Mouse (Mus musculus): ENCODE measurements around the gene Capn15. TPM values are rescaled to one million over a fixed set of nuclear protein-coding genes. Genes with fewer than 3 reads are reported as not detected.

The Capn15 gene
- total RNA-seq, 1 experiment: 18.0 TPM

- Histone ChIP-seq H3K36me3 (ENCODE audit: control insufficient read depth, insufficient read depth, low read length, poor library complexity, severe bottlenecking) (peaks cover 7% of the 10 kb centered on the region), H3K4me1 (ENCODE audit: control insufficient read depth in 2 of 2, insufficient read depth in 2 of 2, low read length in 2 of 2, poor library complexity in 1 of 2) (peaks cover 3 to 23% of the 10 kb centered on the region in 2 experiments; a peak in 2 of 4 replicates), H3K4me3 (ENCODE audit: insufficient read depth in 1 of 2, low read depth in 1 of 2, low read length in 2 of 2, poor library complexity in 1 of 2, severe bottlenecking in 1 of 2) (peak overlapping the region; percentile 88 to 92), H3K9me3 (ENCODE audit: control insufficient read depth, insufficient read depth, low read depth, low read length) (no peaks in the 10 kb centered on the region), H3K9ac (ENCODE audit: insufficient read depth, low read depth, low read length, poor library complexity, severe bottlenecking) (peak overlapping the region; percentile 98), H3K27ac (ENCODE audit: insufficient read depth, low read depth, low read length, poor library complexity, severe bottlenecking) (no peak overlapping the region; the same call in 1 of the 2 replicates)
- no peak for DNase-seq (ENCODE audit: low read depth, low spot score)
- no peak for TF ChIP-seq ZNF384 (IDR thresholded peaks at IDR 0.05; ENCODE audit: low read depth, low read length)
- TF ChIP-seq HCFC1 (IDR thresholded peaks at IDR 0.05; ENCODE audit: borderline replicate concordance, insufficient read depth, low read length): peak; percentile 82
- in situ Hi-C loops (cut with MboI; ENCODE audit: low sequenced_read_pairs in 2 of 2, unreplicated experiment in 2 of 2): no loop called here
Observed at GRCm38 (mm10) chr17:25941511-25942241, 43.9 kb downstream of the Capn15 start.

GRCm38 (mm10) chr17:25934526-25934925, 51.1 kb downstream of the Capn15 start:
- peaks cover 53% of the 10 kb centered on the region for H3K36me3 ChIP-seq (ENCODE audit: control insufficient read depth, insufficient read depth, low read length, poor library complexity, severe bottlenecking)
- DNase-seq (ENCODE audit: low read depth, low spot score): no peak
- no peak overlapping the region for H3K27ac ChIP-seq (ENCODE audit: insufficient read depth, low read depth, low read length, poor library complexity, severe bottlenecking)
- in situ Hi-C loops (cut with MboI; ENCODE audit: low sequenced_read_pairs in 2 of 2, unreplicated experiment in 2 of 2): no loop called here
- no peak overlapping the region for H3K4me3 ChIP-seq (ENCODE audit: insufficient read depth in 1 of 2, low read depth in 1 of 2, low read length in 2 of 2, poor library complexity in 1 of 2, severe bottlenecking in 1 of 2)
- H3K9me3 ChIP-seq (ENCODE audit: control insufficient read depth, insufficient read depth, low read depth, low read length): no peaks in the 10 kb centered on the region
- H3K4me1 ChIP-seq (ENCODE audit: control insufficient read depth in 2 of 2, insufficient read depth in 2 of 2, low read length in 2 of 2, poor library complexity in 1 of 2): no peaks in the 10 kb centered on the region
- H3K9ac ChIP-seq (ENCODE audit: insufficient read depth, low read depth, low read length, poor library complexity, severe bottlenecking): no peak overlapping the region
- TF ChIP-seq CHD2 (IDR thresholded peaks at IDR 0.05; ENCODE audit: low read depth, low read length) (no peak), MAFK (IDR thresholded peaks at IDR 0.05; ENCODE audit: insufficient read depth, low read depth, low read length) (no peak), HCFC1 (IDR thresholded peaks at IDR 0.05; ENCODE audit: borderline replicate concordance, insufficient read depth, low read length) (no peak), ZC3H11A (IDR thresholded peaks at IDR 0.05; ENCODE audit: borderline replicate concordance, low read depth, low read length) (no peak), ZNF384 (IDR thresholded peaks at IDR 0.05; ENCODE audit: low read depth, low read length) (no peak)

- Histone ChIP-seq H3K4me1 (ENCODE audit: control insufficient read depth in 2 of 2, insufficient read depth in 2 of 2, low read length in 2 of 2, poor library complexity in 1 of 2) (no peaks in the 10 kb centered on the region), H3K9me3 (ENCODE audit: control insufficient read depth, insufficient read depth, low read depth, low read length) (no peaks in the 10 kb centered on the region), H3K27ac (ENCODE audit: insufficient read depth, low read depth, low read length, poor library complexity, severe bottlenecking) (no peak overlapping the region), H3K36me3 (ENCODE audit: control insufficient read depth, insufficient read depth, low read length, poor library complexity, severe bottlenecking) (peaks cover 10% of the 10 kb centered on the region; the same call in 1 of the 2 replicates), H3K4me3 (ENCODE audit: insufficient read depth in 1 of 2, low read depth in 1 of 2, low read length in 2 of 2, poor library complexity in 1 of 2, severe bottlenecking in 1 of 2) (no peak overlapping the region), H3K9ac (ENCODE audit: insufficient read depth, low read depth, low read length, poor library complexity, severe bottlenecking) (no peak overlapping the region)
- DNase-seq (ENCODE audit: low read depth, low spot score): no peak
- in situ Hi-C loops (cut with MboI; ENCODE audit: low sequenced_read_pairs in 2 of 2, unreplicated experiment in 2 of 2): no loop called here
- no peak for TF ChIP-seq CHD2 (IDR thresholded peaks at IDR 0.05; ENCODE audit: low read depth, low read length)
- TF ChIP-seq ZC3H11A (IDR thresholded peaks at IDR 0.05; ENCODE audit: borderline replicate concordance, low read depth, low read length): no peak
- TF ChIP-seq MAFK (IDR thresholded peaks at IDR 0.05; ENCODE audit: insufficient read depth, low read depth, low read length): no peak
- no peak for TF ChIP-seq ZNF384 (IDR thresholded peaks at IDR 0.05; ENCODE audit: low read depth, low read length)
- TF ChIP-seq HCFC1 (IDR thresholded peaks at IDR 0.05; ENCODE audit: borderline replicate concordance, insufficient read depth, low read length): no peak
Observed at GRCm38 (mm10) chr17:25925348-25925747, 60.2 kb downstream of the Capn15 start.

GRCm38 (mm10) chr17:25922120-25922519, 63.5 kb downstream of the Capn15 start:
- Histone ChIP-seq H3K9me3 (ENCODE audit: control insufficient read depth, insufficient read depth, low read depth, low read length) (no peaks in the 10 kb centered on the region), H3K36me3 (ENCODE audit: control insufficient read depth, insufficient read depth, low read length, poor library complexity, severe bottlenecking) (peaks cover 2% of the 10 kb centered on the region; the same call in 1 of the 2 replicates), H3K4me1 (ENCODE audit: control insufficient read depth in 2 of 2, insufficient read depth in 2 of 2, low read length in 2 of 2, poor library complexity in 1 of 2) (peaks cover 0 to 3% of the 10 kb centered on the region in 2 experiments; a peak in 1 of 4 replicates), H3K27ac (ENCODE audit: insufficient read depth, low read depth, low read length, poor library complexity, severe bottlenecking) (no peak overlapping the region), H3K9ac (ENCODE audit: insufficient read depth, low read depth, low read length, poor library complexity, severe bottlenecking) (no peak overlapping the region), H3K4me3 (ENCODE audit: insufficient read depth in 1 of 2, low read depth in 1 of 2, low read length in 2 of 2, poor library complexity in 1 of 2, severe bottlenecking in 1 of 2) (no peak overlapping the region)
- TF ChIP-seq ZC3H11A (IDR thresholded peaks at IDR 0.05; ENCODE audit: borderline replicate concordance, low read depth, low read length): no peak
- no peak for TF ChIP-seq CHD2 (IDR thresholded peaks at IDR 0.05; ENCODE audit: low read depth, low read length)
- no peak for TF ChIP-seq ZNF384 (IDR thresholded peaks at IDR 0.05; ENCODE audit: low read depth, low read length)
- in situ Hi-C loops (cut with MboI; ENCODE audit: low sequenced_read_pairs in 2 of 2, unreplicated experiment in 2 of 2): no loop called here
- DNase-seq (ENCODE audit: low read depth, low spot score): no peak
